Mouse (Mus musculus): ENCODE measurements at regions not wholly inside any gene's neighbourhood (a gene's known extent, or its start where the extent isn't known, plus 50 kb on each side); places are given as distances from the start of the nearest gene placed in this dataset.

DNA sequence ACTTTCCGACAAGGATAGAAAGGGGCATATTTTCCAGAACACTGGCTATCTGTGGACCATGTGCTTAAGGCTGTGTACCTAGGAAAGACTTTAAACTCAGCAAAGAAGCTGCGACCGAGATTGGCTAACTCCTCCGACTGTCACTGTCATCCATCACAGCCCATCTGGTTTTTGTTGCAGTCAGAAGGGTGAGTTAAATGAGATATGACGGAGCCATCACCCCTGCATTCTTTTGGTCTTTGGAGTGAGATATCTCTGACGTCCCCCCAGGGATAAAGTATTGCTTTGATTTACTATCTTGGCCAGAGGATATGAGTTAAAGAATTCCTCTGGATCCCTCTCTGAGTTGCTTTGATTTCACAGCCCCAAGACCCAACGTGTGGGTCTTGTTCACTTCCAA, 160.0 kb upstream of the Ubash3b start:
- no peak for DNase-seq (ENCODE audit: low spot score)

DNA sequence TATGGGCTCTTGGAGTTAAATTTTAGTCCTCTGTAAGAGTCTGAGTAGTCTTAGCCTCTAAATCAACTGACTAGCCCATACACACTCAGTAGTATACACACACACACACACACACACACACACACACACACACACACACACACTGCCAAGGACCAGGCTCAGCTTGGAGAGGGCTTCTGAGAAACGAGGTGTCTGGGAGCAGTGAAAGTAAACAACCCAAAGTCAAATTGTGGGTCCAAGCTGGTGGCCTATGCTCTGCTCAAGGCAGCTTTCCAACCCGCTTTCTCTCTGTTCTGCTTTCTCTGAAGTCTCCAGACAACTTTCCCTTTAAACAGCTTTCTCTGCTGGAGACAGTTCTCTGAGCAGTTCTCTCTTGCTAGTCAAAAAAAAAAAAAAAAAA, 157.6 kb upstream of the Ubash3b start:
- DNase-seq (ENCODE audit: low spot score): no peak

DNA sequence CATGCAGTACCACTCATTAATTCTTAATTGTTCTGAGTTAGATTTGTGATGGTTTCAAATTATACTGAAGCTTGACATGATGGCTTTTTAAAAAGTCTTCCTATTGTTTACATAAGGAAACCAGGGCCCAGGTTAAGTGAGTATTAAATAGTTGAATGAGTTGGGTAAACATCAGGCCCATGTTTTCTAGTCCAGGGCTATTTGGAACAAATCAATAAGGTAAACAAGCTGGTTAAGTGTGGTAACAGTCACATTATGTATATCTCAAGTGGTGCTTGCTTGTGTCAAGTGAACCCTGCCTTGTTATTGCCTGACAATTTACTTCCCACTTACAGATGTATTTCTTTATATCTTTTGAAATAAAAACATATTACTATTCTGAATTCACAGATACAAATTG, 144.7 kb upstream of the Ubash3b start:
- no peak for DNase-seq (ENCODE audit: low spot score)

DNA sequence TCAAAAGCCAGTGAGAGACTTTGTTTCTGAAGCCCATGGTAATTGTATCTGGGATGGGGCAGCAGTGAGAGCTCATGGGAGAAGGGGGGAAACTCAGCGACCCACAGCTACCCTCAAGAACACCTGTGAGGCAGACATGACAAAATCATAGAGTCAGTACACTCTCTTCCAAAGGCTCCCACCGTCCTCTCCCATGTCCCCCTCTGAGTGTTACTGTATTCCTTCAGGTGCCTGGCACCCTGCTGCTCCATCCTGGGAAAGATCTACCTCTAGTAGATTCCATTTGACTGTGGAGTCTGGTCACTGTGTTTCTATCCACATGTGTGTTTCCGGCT, 142.0 kb upstream of the Ubash3b start:
- DNase-seq (ENCODE audit: low spot score): no peak

DNA sequence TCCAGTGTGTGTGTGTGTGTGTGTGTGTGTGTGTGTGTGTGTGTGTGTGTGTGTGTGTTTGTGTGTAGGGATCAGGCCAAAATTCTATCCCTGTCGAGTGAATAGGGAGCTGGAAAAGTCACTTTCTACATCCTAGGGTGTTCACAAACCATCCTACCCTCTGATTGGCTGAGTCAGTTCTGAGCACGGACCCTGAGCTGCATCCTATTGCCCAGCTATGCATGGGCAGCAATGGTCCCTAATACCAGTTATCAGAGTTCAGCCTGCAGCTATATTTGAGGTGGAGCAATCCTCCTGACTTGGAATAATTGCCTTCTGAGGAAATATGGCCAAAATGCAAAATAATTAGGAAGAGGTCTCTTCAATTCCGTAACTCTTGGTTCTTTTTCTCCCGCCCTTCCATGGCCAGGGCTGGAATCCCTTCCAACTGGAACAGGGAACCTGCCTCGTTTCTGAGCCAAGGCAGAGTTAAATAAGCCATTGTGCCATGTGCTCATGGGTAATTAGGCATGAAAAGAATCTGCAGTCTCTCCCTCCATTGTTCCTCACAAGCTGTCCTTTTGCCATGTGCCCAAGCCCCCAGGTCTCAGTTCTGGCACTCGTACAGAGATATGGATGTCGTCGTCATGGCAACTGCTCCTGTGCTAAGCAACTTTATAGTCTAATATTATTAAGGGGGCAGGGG, 141.5 kb upstream of the Ubash3b start:
- no peak for DNase-seq (ENCODE audit: low spot score)

DNA sequence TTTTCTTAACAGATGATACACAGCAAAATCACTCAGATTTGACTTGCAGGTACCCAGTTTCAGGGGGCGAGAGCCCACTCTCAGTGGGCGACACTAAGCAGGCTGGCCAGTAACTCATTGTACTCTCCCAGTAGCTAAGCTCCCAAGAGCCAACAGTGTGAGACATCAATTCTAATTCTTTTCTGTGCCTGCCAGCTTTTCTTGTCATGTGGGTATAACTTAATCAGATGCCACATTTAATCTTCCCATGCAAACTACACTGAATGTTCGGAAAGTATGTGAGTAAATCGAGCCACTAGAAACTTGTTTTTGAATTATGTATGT, 124.6 kb upstream of the Ubash3b start:
- DNase-seq (ENCODE audit: low spot score): no peak

DNA sequence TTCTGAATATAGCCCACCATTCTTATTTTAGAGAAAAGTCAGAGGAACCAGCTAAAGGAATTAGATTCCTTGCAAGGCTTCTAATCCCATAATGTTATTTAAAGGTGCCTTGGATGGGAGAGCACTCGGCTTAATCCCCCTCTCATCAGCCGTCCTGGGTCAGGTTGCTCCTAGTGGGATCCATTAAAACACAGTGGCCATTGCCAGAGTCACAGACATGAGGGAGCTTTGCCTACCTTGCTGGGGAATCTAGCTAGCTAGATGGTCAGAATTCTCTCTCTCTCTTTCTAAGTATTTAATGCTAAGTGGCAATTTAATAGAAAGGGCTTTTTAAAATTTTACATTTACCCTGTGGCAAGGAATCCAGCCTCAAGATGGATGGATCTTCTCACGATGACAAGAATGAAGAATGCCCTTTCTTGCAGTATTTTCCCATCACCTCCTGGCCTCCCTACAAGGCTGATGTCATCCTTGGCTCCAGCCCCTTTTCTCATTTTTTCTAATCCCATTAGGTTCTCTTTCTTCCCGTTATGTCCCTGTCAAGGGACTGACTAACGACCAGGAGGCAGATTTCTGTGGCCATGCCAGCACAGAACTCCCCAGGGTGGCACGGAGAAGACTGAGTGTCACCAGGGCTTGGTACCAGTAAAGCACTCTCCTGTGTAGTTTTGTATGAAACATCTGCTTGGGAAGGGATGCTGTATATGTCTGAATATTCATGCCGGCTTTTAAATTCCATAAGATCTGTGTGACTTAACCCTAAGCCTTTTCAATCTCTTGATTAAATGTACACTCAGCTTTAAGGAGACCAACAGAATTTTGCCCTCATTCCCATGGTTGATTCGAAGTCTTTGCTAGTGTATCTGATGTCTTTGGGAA, 124.0 kb upstream of the Ubash3b start:
- DNase-seq (ENCODE audit: low spot score): no peak

DNA sequence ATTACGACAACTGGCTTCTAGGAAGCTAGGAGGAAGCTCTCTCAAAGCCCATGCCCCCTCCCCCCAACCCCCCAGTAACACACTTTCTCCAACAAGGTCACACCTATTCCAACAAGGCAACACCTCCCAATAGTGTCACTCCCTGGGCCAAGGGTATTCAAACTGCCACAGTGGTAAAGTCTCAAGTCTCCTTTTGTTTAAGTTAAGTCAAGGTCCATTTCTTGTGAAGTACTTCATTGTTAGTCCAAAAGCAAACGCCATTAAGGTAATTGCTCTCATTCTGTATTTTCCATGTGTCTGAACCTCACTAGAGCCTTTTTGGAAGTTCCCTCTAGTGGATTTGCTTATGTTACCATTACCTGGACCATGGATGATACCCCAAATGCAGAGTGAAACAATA, 116.2 kb upstream of the Ubash3b start:
- no peak for DNase-seq (ENCODE audit: low spot score)

DNA sequence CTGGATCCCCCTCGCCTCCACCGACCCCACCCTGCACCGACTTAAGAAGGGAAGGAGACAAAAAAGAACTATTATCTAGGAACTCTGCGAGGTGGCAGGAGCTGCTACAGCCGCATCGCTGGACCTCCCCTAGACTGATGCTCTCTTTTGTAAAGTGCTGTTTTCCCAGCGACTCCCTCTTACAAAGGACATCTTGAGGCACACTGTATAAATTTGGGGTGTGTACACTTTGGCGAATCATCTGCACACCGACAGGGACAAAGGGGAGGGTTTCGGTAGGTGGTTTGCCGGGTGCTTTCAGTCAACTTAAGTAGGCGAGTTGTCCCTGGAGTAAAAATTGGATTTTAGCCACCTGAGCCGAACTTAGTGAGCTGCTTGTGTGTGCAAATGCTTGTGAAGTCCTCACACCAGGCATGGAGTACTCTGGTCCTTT, 112.4 kb upstream of the Ubash3b start:
- no peak for DNase-seq (ENCODE audit: low spot score)

DNA sequence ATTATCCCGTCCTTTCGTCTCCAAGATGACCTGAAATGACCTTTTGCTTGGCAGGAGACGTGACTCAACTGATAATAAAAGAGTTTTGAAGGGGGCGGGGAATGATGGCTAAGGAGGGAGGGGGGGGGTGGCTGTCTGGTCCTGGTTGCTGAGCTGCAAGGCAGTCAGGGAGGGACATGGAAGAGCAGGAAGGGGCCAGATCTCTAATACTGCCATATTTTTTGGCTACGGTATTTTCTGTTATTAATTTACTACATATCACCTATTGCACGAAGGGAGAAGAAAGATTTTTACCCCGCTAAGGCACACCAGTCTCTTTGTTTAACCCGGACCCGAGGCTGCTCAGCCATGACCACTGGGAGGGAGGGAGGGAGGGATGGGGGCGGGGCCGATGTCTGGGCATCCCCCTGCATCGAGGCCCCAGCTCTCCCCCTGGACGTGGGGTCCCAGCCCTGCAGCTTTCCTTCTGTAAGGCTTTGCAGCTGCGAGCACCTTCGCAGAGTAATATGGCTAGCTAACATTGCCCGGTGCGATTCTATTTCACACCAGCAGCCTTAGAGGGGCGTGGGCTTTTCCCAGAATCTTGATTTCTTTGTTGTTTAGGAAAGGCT, 111.8 kb upstream of the Ubash3b start:
- DNase-seq (ENCODE audit: low spot score): no peak

DNA sequence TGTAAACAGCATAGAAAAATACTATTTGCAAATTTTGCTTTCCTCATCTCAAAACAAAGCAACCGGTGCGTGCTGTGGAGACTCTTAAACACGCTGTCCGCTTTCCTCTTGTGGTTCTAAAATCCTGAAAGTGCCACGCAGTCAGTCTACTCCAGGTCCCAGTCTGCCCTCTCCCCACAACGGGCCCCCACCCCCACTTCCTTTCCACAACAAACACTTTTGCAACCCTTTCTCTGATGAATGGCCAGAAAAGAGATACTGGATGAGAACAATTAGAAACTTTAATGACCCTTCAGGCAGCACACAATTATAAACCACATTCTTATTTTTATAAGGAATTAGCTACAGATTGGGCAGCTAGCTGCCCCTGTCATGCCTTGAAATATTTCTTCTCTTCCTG, 111.1 kb upstream of the Ubash3b start:
- DNase-seq (ENCODE audit: low spot score): no peak

DNA sequence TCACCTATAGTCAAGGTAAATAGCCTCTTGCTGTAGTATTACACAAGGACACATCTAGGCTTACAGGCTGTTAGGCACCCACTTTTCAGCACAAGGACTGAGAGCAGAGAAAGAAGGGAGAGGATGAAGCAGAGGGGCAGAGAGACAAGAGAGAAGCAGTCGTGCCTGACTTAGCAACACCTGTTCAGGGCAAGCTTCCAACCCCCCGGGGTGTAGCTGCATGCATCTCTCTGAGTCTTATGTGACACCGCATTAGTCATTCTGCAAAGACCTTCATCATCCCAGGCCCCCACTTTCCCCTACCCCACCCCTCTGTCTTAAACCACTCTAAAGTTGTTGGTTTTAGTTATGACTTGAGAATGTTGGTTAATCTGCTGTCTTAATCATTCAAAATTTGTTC, 106.6 kb upstream of the Ubash3b start:
- no peak for DNase-seq (ENCODE audit: low spot score)

DNA sequence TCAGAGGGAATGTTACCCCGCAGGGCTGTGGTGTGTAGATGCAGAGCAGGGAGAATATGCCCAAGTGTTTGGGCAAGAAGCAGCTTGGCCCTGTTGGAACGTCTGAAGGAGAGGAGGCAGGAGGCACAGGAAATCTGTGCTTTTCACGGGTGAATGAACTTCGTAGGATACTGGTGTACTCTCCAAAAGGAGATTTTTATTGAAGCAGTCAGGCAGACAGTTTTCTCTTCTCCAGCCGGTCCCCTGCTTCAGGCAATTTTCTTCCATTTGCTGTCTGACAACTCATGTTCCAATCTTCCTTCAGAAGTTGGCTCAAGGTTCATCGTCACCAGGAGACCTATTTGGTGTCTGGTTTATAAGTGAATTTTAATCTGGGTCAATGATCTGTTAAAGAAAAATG, 103.0 kb upstream of the Ubash3b start:
- no peak for DNase-seq (ENCODE audit: low spot score)

DNA sequence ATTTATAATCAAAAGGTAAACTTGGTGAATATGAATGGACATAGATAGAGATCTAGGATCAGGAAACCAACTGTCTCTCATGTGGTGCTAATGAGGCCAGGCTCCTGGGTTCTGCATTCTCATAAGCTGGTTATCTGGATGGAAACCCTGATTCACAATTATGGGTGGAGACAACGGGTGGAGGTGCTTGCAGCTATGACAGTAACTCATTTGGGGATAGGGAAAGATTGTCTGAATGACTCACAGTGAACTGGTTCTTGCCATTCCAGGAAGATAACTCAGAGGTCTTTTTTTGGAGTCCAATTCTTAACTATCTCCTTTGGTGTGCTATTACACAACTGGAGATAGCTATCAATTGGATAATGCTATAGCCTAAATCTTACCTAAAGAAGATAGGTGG, 95.7 kb upstream of the Ubash3b start:
- no peak for DNase-seq (ENCODE audit: low spot score)

DNA sequence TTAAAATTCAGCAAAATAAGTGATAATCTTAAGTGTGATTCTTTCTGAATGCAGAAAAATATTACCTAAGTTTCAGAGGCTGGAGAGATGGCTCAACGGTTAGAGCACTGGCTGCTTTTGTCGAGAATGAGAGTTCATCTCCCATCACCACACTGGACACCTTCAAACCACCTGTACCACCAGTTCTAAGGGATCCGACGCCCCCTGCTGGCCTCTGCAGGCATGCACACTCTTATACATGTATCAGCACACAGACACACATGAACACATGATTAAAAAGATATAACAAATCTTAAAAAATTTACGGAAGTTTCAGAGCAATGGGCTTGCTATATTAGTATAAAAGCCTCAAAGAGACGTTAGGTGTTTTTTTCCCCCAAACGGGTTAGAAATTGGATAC, 80.9 kb upstream of the Ubash3b start:
- no peak for DNase-seq (ENCODE audit: low spot score)

DNA sequence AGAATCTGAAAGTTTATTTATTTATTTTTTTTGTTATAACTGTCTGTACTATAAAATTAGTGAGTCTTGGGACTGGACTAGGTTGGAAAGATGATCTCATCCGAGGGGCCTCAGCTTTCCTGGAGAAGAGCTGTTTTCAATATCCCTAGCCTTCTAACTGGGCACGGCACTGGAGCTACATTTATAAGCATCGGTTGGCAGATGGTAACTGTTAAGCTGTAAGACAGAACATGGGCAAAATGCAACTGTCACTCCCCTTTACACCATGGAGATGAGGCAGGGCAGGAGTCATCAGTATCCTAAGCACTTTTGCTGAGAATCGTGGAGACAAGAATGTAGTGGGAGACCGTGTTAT, 77.6 kb upstream of the Ubash3b start:
- DNase-seq (ENCODE audit: low spot score): no peak

DNA sequence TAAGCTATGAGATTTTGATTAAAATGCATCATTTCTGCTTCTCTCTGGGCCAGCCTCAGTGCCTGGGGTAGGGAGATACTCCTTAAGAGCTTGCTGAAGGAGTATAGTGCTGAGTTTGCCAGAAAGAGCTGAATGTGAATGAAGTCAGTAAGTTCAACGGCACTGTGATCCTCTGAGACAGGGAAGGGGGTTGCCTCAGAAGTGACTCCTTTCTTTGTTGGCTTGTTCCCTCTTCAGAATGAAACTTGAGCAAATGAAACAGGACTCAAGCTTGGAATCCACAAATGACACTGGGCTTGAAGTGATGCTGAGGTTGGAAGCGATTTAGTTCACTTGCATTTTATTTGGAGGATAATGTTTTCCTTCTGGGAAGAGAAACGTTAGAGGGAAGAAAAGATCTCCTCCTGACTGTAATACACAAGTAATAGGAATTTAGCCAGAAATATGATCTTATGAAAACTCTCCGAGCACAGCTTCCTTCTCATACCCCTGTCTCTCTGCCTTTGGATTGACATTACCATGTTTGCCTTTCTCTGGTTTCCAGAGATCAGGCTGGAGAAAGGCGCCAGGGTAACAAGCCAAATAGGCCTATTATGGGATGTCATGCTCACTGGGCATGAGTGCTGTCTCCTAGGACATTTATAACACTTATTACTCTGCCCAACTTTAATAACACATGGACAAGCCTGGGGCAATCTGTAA, 77.0 kb upstream of the Ubash3b start:
- no peak for DNase-seq (ENCODE audit: low spot score)

DNA sequence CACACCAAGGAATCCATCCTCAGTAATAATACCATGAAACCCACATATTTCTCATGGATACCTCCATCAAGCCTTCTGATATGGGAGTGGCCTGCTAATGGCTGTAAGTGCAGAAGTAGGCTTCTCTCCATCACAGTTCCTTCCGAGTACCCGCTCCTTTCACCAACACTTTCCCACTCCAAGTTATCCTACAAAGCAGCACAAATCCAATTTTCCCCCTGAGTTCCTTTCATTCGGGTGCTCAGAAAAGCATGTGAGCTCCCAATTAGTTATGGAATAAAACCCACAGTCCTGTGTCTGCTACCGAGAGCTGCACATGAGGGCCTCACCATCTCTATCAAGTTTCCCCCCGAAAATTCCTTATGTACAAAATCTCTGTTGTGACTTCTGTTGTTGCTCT, 75.8 kb upstream of the Ubash3b start:
- no peak for DNase-seq (ENCODE audit: low spot score)

DNA sequence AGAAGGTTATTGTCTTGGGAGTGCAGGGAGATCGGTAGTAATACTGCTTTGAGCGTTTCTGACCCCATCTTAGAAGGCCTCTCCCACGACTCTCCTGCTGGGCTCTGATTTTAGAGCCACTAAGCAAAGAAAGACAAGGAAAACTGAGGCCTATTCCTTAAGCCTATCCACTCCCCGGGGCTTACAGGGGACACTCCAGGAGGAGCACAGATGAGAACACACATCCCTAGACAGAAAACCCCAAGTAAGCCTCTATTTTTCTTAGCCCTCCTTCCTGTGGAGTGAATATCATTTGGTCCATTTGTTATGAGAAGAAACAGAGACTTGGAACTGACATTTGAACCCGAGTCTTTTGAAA, 67.7 kb upstream of the Ubash3b start:
- DNase-seq (ENCODE audit: low spot score): no peak

DNA sequence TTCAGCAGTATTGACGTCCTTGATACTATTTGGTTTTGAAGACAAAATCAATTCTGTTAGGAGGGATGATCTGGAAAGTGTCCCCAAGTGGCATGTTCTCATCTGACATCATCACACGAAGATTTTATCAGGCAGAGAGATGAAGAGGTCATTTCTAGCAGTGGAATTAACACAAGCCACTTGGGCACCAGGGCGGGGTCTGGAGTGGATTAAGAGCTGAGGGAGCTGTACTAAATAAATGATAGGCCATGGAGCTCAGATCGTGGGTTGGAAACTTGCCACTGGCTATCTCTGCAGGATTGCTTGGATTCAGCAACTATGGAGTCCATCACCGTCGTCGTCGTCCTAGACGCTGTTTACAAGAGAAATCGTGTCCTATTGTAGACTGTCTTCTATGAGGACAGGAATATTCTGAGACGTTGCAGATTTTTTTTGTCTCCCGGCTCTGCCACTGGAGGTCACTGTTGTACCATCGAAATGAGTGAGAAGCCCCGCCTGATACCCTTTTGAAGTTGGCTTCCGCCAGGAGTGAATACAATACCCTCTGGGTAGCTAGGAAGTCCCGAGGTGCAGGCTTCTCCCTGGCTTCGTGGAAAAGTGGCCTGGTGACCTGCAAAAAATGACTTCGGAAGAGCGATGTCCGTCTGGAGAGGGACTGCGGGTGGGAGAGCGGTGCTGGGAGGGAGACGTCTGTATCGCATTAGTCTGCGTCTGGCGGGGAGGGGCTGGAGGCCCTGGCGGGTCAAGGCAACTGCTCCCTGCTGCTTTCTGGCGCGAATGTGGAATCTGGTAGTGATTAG, 67.1 kb upstream of the Ubash3b start:
- DNase-seq (ENCODE audit: low spot score): peak; percentile 88

DNA sequence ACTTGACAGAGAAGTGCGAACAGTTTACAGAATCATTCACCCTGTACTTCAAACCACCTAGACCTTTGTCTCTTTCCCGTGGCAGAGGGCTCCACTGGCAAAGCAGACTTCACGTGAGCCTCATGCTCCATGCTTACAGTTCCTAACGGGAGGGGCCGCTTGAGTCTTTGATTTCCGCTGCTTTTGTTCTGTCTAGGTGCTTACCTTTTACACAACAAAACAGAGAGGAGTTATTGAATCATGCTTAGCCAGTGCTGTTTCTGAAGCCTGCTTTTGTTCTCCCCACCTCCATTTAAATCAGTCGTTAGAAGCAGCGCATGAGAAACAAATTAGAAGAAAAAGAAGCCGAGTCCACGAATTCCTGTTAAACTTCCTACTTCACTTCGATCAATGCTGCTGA, 61.9 kb upstream of the Ubash3b start:
- DNase-seq (ENCODE audit: low spot score): no peak

DNA sequence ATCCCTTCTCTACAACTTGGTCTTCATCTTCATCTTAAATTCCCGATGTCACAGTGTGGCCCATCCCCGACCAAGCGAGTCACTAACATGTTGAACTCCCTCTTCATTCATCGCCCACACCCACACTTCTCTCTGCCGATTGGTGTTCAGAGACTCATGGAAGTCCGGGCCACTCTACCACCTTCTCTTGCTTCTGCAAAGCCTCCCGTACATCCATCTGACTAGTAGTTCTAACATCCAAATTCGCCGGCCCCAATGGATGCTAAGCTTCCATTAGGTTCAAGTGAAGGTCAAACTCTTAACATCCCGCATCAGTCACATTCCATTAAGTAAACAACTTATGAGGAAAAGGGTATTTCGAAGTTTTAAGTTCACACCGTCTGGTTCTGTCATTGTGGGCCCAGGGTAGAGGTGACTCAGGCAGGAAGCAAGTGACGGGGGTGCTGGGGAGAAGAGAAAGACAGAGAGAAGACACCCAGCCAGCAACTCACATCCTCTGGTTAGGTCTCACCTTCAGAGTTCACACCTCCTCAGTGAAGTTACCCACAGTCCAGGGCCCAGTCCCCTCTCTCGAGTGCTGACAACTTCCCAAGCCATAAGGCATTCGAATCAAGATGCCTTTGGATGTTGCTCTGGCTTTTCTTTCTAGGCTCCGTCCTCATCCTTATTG, 61.0 kb upstream of the Ubash3b start:
- DNase-seq (ENCODE audit: low spot score): no peak

Measured in ovary, postnatal 10 days (tissue).